Comparison of ENCODE assay signal across 10 mouse cellular contexts in genomic region chr1:180175167-180175566, GRCm38 (mm10). TPM values are rescaled to one million over a fixed set of nuclear protein-coding genes. Genes with fewer than 3 reads are reported as not detected.
DNase-seq lines count a peak whose midpoint lies in the region; ATAC-seq and TF ChIP-seq lines count a peak whose summit lies in the region.
"Had no signal": no experiment of that assay in that cellular context is flagged by ENCODE, and none has a peak within 500 bp of the region (broad histone marks: within the 10 kb centered on the region; RNA-seq: fewer than 3 reads in every experiment).

No protein-coding gene starts in this region.

- H3K9me3 ChIP-seq in forebrain, embryonic 11.5 days (ENCODE audit: control insufficient read depth, low read length): no peaks in the 10 kb centered on the region
- no peaks in the 10 kb centered on the region for H3K9me3 ChIP-seq in forebrain, embryonic 16.5 days (ENCODE audit: control insufficient read depth, low read length)
- no peaks in the 10 kb centered on the region for H3K9me3 ChIP-seq in midbrain, postnatal 0 days (ENCODE audit: low read length)
- H3K9me3 ChIP-seq in midbrain, embryonic 15.5 days: no peaks in the 10 kb centered on the region
- no peaks in the 10 kb centered on the region for H3K9me3 ChIP-seq in kidney, embryonic 15.5 days (replicated peaks)
- H3K9me3 ChIP-seq: liver, embryonic 13.5 days had no signal

- H3K4me3 ChIP-seq in forebrain, embryonic 11.5 days (ENCODE audit: low read depth, low read length): no peak overlapping the region
- no peak overlapping the region for H3K4me3 ChIP-seq in forebrain, embryonic 16.5 days (replicated peaks; ENCODE audit: low read length)
- no peak overlapping the region for H3K4me3 ChIP-seq in midbrain, postnatal 0 days (ENCODE audit: low read depth, low read length)
- H3K4me3 ChIP-seq in midbrain, embryonic 15.5 days: no peak overlapping the region
- no peak overlapping the region for H3K4me3 ChIP-seq in kidney, embryonic 15.5 days (replicated peaks)
- H3K4me3 ChIP-seq: liver, embryonic 13.5 days had no signal

- no peaks in the 10 kb centered on the region for H3K27me3 ChIP-seq in forebrain, embryonic 11.5 days (ENCODE audit: control insufficient read depth, insufficient read depth, low read length)
- no peaks in the 10 kb centered on the region for H3K27me3 ChIP-seq in forebrain, embryonic 16.5 days (replicated peaks; ENCODE audit: control insufficient read depth, insufficient read depth, low read length)
- H3K27me3 ChIP-seq in midbrain, postnatal 0 days (ENCODE audit: insufficient read depth, low read length): no peaks in the 10 kb centered on the region
- H3K27me3 ChIP-seq in midbrain, embryonic 15.5 days (replicated peaks): no peaks in the 10 kb centered on the region
- no peaks in the 10 kb centered on the region for H3K27me3 ChIP-seq in splenic B cell, adult 2 months (ENCODE audit: control insufficient read depth, insufficient read depth, low read length, poor library complexity, severe bottlenecking)
- H3K27me3 ChIP-seq in kidney, embryonic 15.5 days: no peaks in the 10 kb centered on the region
- H3K27me3 ChIP-seq: liver, embryonic 13.5 days had no signal

- 33% methylated on average over 3 of the region's 3 CpGs for WGBS in forebrain, embryonic 11.5 days
- WGBS in forebrain, embryonic 16.5 days: 35% methylated on average over 3 of the region's 3 CpGs
- WGBS in midbrain, postnatal 0 days: 37% methylated on average over 3 of the region's 3 CpGs
- 38% methylated on average over 3 of the region's 3 CpGs for WGBS in midbrain, embryonic 15.5 days
- 33% methylated on average over 3 of the region's 3 CpGs for WGBS in kidney, embryonic 15.5 days

- no peak overlapping the region for H3K4me2 ChIP-seq in forebrain, embryonic 11.5 days (ENCODE audit: low read depth, low read length, severe bottlenecking)
- no peak overlapping the region for H3K4me2 ChIP-seq in forebrain, embryonic 16.5 days (ENCODE audit: low read length)
- H3K4me2 ChIP-seq in midbrain, postnatal 0 days (ENCODE audit: low read depth, low read length, poor library complexity, severe bottlenecking): no peak overlapping the region
- no peak overlapping the region for H3K4me2 ChIP-seq in midbrain, embryonic 15.5 days
- no peak overlapping the region for H3K4me2 ChIP-seq in kidney, embryonic 15.5 days
- H3K4me2 ChIP-seq: liver, embryonic 13.5 days had no signal

- no peak for DNase-seq in forebrain, embryonic 11.5 days (ENCODE audit: low spot score)
- DNase-seq in midbrain, postnatal 0 days (ENCODE audit: low spot score): peak; percentile 60
- DNase-seq in splenic B cell, adult 2 months (ENCODE audit: low read depth, low spot score): peak; percentile 78
- DNase-seq in adrenal gland, postnatal 14 days: no peak
- DNase-seq: liver, embryonic 13.5 days; right cerebral cortex, postnatal 14 days had no signal

- no peaks in the 10 kb centered on the region for H3K36me3 ChIP-seq in forebrain, embryonic 11.5 days (ENCODE audit: control insufficient read depth, insufficient read depth, low read length)
- H3K36me3 ChIP-seq in forebrain, embryonic 16.5 days (ENCODE audit: control insufficient read depth, insufficient read depth): no peaks in the 10 kb centered on the region
- H3K36me3 ChIP-seq in midbrain, postnatal 0 days (ENCODE audit: insufficient read depth, low read length): no peaks in the 10 kb centered on the region
- no peaks in the 10 kb centered on the region for H3K36me3 ChIP-seq in midbrain, embryonic 15.5 days (replicated peaks)
- peaks cover 1% of the 10 kb centered on the region for H3K36me3 ChIP-seq in splenic B cell, adult 2 months (ENCODE audit: control insufficient read depth, insufficient read depth, low read length, poor library complexity, severe bottlenecking)
- no peaks in the 10 kb centered on the region for H3K36me3 ChIP-seq in kidney, embryonic 15.5 days

- H3K4me1 ChIP-seq in forebrain, embryonic 11.5 days (replicated peaks; ENCODE audit: control insufficient read depth, insufficient read depth, low read length): no peaks in the 10 kb centered on the region
- no peaks in the 10 kb centered on the region for H3K4me1 ChIP-seq in forebrain, embryonic 16.5 days (replicated peaks; ENCODE audit: control insufficient read depth, insufficient read depth, low read length)
- no peaks in the 10 kb centered on the region for H3K4me1 ChIP-seq in midbrain, postnatal 0 days (ENCODE audit: insufficient read depth, low read length)
- no peaks in the 10 kb centered on the region for H3K4me1 ChIP-seq in midbrain, embryonic 15.5 days
- H3K4me1 ChIP-seq in kidney, embryonic 15.5 days: peaks cover 8% of the 10 kb centered on the region; the same call in 1 of the 2 replicates

- H3K27ac ChIP-seq in forebrain, embryonic 11.5 days (ENCODE audit: low read depth, low read length): no peak overlapping the region
- H3K27ac ChIP-seq in forebrain, embryonic 16.5 days (ENCODE audit: low read length): no peak overlapping the region
- H3K27ac ChIP-seq in midbrain, postnatal 0 days (ENCODE audit: low read depth, low read length): no peak overlapping the region
- no peak overlapping the region for H3K27ac ChIP-seq in midbrain, embryonic 15.5 days
- H3K27ac ChIP-seq in kidney, embryonic 15.5 days: no peak overlapping the region
- H3K27ac ChIP-seq: liver, embryonic 13.5 days had no signal

- H3K9ac ChIP-seq in forebrain, embryonic 11.5 days (ENCODE audit: low read length): no peak overlapping the region
- no peak overlapping the region for H3K9ac ChIP-seq in forebrain, embryonic 16.5 days (replicated peaks; ENCODE audit: low read depth, low read length)
- H3K9ac ChIP-seq in midbrain, postnatal 0 days (replicated peaks; ENCODE audit: low read length, poor library complexity, severe bottlenecking): no peak overlapping the region
- H3K9ac ChIP-seq in midbrain, embryonic 15.5 days: no peak overlapping the region
- H3K9ac ChIP-seq in kidney, embryonic 15.5 days: no peak overlapping the region
- H3K9ac ChIP-seq: liver, embryonic 13.5 days had no signal

- 0 out of 2 replicates have a peak, but pooled peaks have one; percentile 44 for ATAC-seq in forebrain, embryonic 11.5 days (replicated peaks; ENCODE audit: low FRiP score)
- no peak for ATAC-seq in forebrain, embryonic 16.5 days
- ATAC-seq in midbrain, postnatal 0 days (ENCODE audit: low FRiP score): no peak
- ATAC-seq in midbrain, embryonic 15.5 days (replicated peaks): no peak; the same call in 1 of the 2 replicates
- peak; percentile 58; the same call in 1 of the 2 replicates for ATAC-seq in erythroblast, adult 5-6 weeks (replicated peaks; ENCODE audit: low FRiP score, poor library complexity, severe bottlenecking)
- no peak for ATAC-seq in kidney, embryonic 15.5 days (replicated peaks; ENCODE audit: low FRiP score)

- peak; percentile 80 for TF ChIP-seq CTCF in midbrain, postnatal 0 days (IDR thresholded peaks at IDR 0.05)

RNA-seq across cellular contexts. Expression of gene Coq8a, which starts 24.2 kb away (rescaled TPM):
- polyA plus RNA-seq in forebrain, embryonic 11.5 days (2014; fragmentation: Nextera tagmentation; extraction: Ambion mirVana): 1.4 and 1.5 TPM in 2 replicates
- polyA plus RNA-seq in forebrain, embryonic 16.5 days (2015; fragmentation: Nextera tagmentation; extraction: Ambion mirVana): 4.1 and 5.1 TPM in 2 replicates
- total RNA-seq in midbrain, postnatal 0 days (2014; rRNA removed): 2.1 and 7.2 TPM in 2 replicates
- 6.8 and 8.3 TPM in 2 replicates for polyA plus RNA-seq in midbrain, postnatal 0 days (2015; fragmentation: Nextera tagmentation; extraction: Ambion mirVana)
- 2.7 and 3.9 TPM in 2 replicates for polyA plus RNA-seq in midbrain, embryonic 15.5 days (2015; fragmentation: Nextera tagmentation; extraction: Ambion mirVana)
- 7.3 TPM in 1 of 2 replicates, not detected in the other for total RNA-seq in erythroblast, adult 5-6 weeks (2015; ENCODE audit: low replicate concordance)
- 2.0 TPM in 1 of 2 replicates, not detected in the other for total RNA-seq in erythroblast, adult 5-6 weeks (2017; ENCODE audit: low replicate concordance)
- 18.4 and 18.6 TPM in 2 replicates for polyA plus RNA-seq in kidney, embryonic 15.5 days (2015; fragmentation: Nextera tagmentation; extraction: Ambion mirVana)
- 830 and 1,043 TPM in 2 replicates for total RNA-seq in adrenal gland, postnatal 14 days (2021)

Comparison
In these comparisons a context has a peak if more than half of its experiments do, and no peak if none do; other contexts are left out.
1. ATAC-seq: peak in forebrain, embryonic 11.5 days (single experiment) and erythroblast, adult 5-6 weeks (single experiment); none in forebrain, embryonic 16.5 days (single experiment), midbrain, postnatal 0 days (single experiment), midbrain, embryonic 15.5 days (single experiment) and kidney, embryonic 15.5 days (single experiment).
2. DNase-seq: peak in midbrain, postnatal 0 days (single experiment) and splenic B cell, adult 2 months (single experiment); none in forebrain, embryonic 11.5 days (single experiment) and adrenal gland, postnatal 14 days (single experiment).